ENCODE assay signal across 16 mouse cellular contexts in the genomic region with DNA sequence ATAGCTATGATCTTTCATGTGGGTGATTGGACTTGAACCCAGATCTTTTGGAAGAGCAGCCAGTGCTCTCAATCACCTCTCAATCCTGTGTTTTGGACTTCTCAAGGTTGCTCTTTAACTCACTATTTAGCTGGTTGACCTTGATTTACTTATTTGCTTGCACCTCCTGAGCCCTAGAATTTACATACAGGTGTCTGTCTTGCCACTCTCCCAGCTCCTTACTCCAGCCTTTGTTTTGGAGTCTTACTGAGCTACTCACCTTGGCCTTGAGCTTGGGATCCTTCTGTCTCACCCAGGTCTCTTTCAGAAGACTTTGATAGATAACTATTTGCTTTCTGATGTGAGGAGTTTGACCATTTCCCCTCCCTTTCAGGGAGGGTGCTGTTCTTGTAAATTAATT. TPM values are rescaled to one million over a fixed set of nuclear protein-coding genes. Genes with fewer than 3 reads are reported as not detected.
DNase-seq lines count a peak whose midpoint lies in the region; ATAC-seq and TF ChIP-seq lines count a peak whose summit lies in the region.
"Had no signal": no experiment of that assay in that cellular context is flagged by ENCODE, and none has a peak within 500 bp of the region (broad histone marks: within the 10 kb centered on the region; RNA-seq: fewer than 3 reads in every experiment).

No protein-coding gene starts in this region.

- TF ChIP-seq CTCF in stomach, postnatal 0 days (IDR thresholded peaks at IDR 0.05; ENCODE audit: low read depth): no peak
- TF ChIP-seq CTCF in embryonic fibroblast, embryonic 13.5 days (IDR thresholded peaks at IDR 0.05; ENCODE audit: borderline replicate concordance, insufficient read depth, low read length): no peak

- no peaks in the 10 kb centered on the region for H3K9me3 ChIP-seq in heart, embryonic 13.5 days
- H3K9me3 ChIP-seq in stomach, embryonic 14.5 days (ENCODE audit: control insufficient read depth, low read depth, low read length): no peaks in the 10 kb centered on the region
- no peaks in the 10 kb centered on the region for H3K9me3 ChIP-seq in stomach, postnatal 0 days (ENCODE audit: control insufficient read depth, low read length)
- H3K9me3 ChIP-seq: forebrain, embryonic 10.5 days had no signal

- DNase-seq in heart, adult 8-10 months (ENCODE audit: low spot score): no peak
- DNase-seq in stomach, postnatal 0 days (ENCODE audit: low spot score): no peak
- DNase-seq in cerebellum, adult 18-20 months: no peak
- no peak for DNase-seq in left cerebral cortex, postnatal 4 days
- DNase-seq: adrenal gland, postnatal 14 days; cerebellum, adult 2 months; cerebellum, postnatal 10 days had no signal

- H3K36me3 ChIP-seq in heart, embryonic 13.5 days: peaks cover 10% of the 10 kb centered on the region
- no peaks in the 10 kb centered on the region; the same call in 1 of the 2 replicates for H3K36me3 ChIP-seq in stomach, embryonic 14.5 days (ENCODE audit: control insufficient read depth, insufficient read depth, low read length)
- no peaks in the 10 kb centered on the region for H3K36me3 ChIP-seq in stomach, postnatal 0 days (ENCODE audit: control insufficient read depth, insufficient read depth, low read length)

- TF ChIP-seq POLR2A in embryonic fibroblast, embryonic 13.5 days (IDR thresholded peaks at IDR 0.05; ENCODE audit: low read depth, low read length): no peak

- no peak for ATAC-seq in heart, embryonic 13.5 days (ENCODE audit: extremely low read depth, insufficient number of reproducible peaks, low FRiP score, low TSS enrichment)
- ATAC-seq in stomach, embryonic 14.5 days (ENCODE audit: insufficient number of reproducible peaks, insufficient read depth, low FRiP score, low read depth): no peak
- no peak for ATAC-seq in stomach, postnatal 0 days (ENCODE audit: low FRiP score, low TSS enrichment)
- ATAC-seq: forebrain, embryonic 14.5 days; hindbrain, embryonic 16.5 days; inflammation-experienced regulatory T-cells, adult 6 months; intestine, postnatal 0 days had no signal

- no peaks in the 10 kb centered on the region for H3K27me3 ChIP-seq in heart, embryonic 13.5 days (replicated peaks)
- H3K27me3 ChIP-seq in stomach, embryonic 14.5 days (ENCODE audit: control insufficient read depth, insufficient read depth, low read length): no peaks in the 10 kb centered on the region
- no peaks in the 10 kb centered on the region for H3K27me3 ChIP-seq in stomach, postnatal 0 days (ENCODE audit: control insufficient read depth, insufficient read depth, low read length)

- peaks cover 55% of the 10 kb centered on the region for H3K4me1 ChIP-seq in heart, embryonic 13.5 days
- H3K4me1 ChIP-seq in stomach, embryonic 14.5 days (ENCODE audit: control insufficient read depth, insufficient read depth, low read length): peaks cover 27% of the 10 kb centered on the region
- no peaks in the 10 kb centered on the region for H3K4me1 ChIP-seq in stomach, postnatal 0 days (replicated peaks; ENCODE audit: control insufficient read depth, insufficient read depth)
- H3K4me1 ChIP-seq in embryonic fibroblast, embryonic 13.5 days (ENCODE audit: control insufficient read depth, insufficient read depth, low read length): peaks cover 14% of the 10 kb centered on the region

- no peak for TF ChIP-seq EP300 in stomach, postnatal 0 days (optimal IDR thresholded peaks at IDR 0.05)

- H3K4me3 ChIP-seq in heart, embryonic 13.5 days: no peak overlapping the region
- H3K4me3 ChIP-seq in stomach, embryonic 14.5 days (ENCODE audit: low read depth, low read length): no peak overlapping the region
- no peak overlapping the region for H3K4me3 ChIP-seq in stomach, postnatal 0 days (ENCODE audit: low read depth, low read length)
- H3K4me3 ChIP-seq in embryonic fibroblast, embryonic 13.5 days (ENCODE audit: insufficient read depth, low read length): no peak overlapping the region
- H3K4me3 ChIP-seq: erythroblast, embryonic 14.5 days; forebrain, embryonic 10.5 days had no signal

- H3K27ac ChIP-seq in heart, embryonic 13.5 days (replicated peaks): 0 out of 2 replicates have a peak overlapping the region, but pooled peaks have one; percentile 75
- peak overlapping the region; percentile 45; the same call in 1 of the 2 replicates for H3K27ac ChIP-seq in stomach, embryonic 14.5 days (ENCODE audit: low read length)
- H3K27ac ChIP-seq in stomach, postnatal 0 days (replicated peaks): no peak overlapping the region
- peak overlapping the region; percentile 71 for H3K27ac ChIP-seq in embryonic fibroblast, embryonic 13.5 days (ENCODE audit: insufficient read depth, low read length)
- H3K27ac ChIP-seq: forebrain, embryonic 10.5 days had no signal

- intact Hi-C loops in left cerebral cortex, postnatal 4 days (cut with DNase I): no loop called here

- no peak overlapping the region for H3K4me2 ChIP-seq in heart, embryonic 13.5 days
- H3K4me2 ChIP-seq in stomach, embryonic 14.5 days (replicated peaks; ENCODE audit: low read depth, low read length): no peak overlapping the region
- H3K4me2 ChIP-seq in stomach, postnatal 0 days (replicated peaks; ENCODE audit: low read depth): no peak overlapping the region

- no peak overlapping the region for H3K9ac ChIP-seq in heart, embryonic 13.5 days
- no peak overlapping the region for H3K9ac ChIP-seq in stomach, embryonic 14.5 days (replicated peaks; ENCODE audit: low read depth, low read length)
- H3K9ac ChIP-seq in stomach, postnatal 0 days (ENCODE audit: low read length): no peak overlapping the region

RNA-seq across cellular contexts. Expression of a gene that starts 20.3 kb away (rescaled TPM):
- polyA plus RNA-seq in heart, embryonic 13.5 days (2015; fragmentation: Nextera tagmentation; extraction: Ambion mirVana): 28.3 and 29.2 TPM in 2 replicates
- 10 to 100 TPM; 11.6 to 22.2 (median 16.0) TPM for total RNA-seq in heart, adult 8-10 months (2022)
- 43.6 and 45.3 TPM in 2 replicates for polyA plus RNA-seq in stomach, embryonic 14.5 days (2014; fragmentation: Nextera tagmentation; extraction: Ambion mirVana)
- polyA plus RNA-seq in stomach, postnatal 0 days (2015; fragmentation: Nextera tagmentation; extraction: Ambion mirVana): 10.3 and 10.4 TPM in 2 replicates
- polyA plus RNA-seq in embryonic fibroblast, embryonic 13.5 days (2011; ENCODE audit: insufficient read length, low read depth, missing spikeins): 36.8 and 47.6 TPM in 2 replicates
- 10 to 100 TPM; 48.3 to 55.2 TPM for total RNA-seq in left cerebral cortex, postnatal 4 days (2021)

RNA-seq across cellular contexts. Expression of a gene that starts 48.7 kb away (rescaled TPM):
- 38.0 and 41.5 TPM in 2 replicates for polyA plus RNA-seq in heart, embryonic 13.5 days (2015; fragmentation: Nextera tagmentation; extraction: Ambion mirVana)
- total RNA-seq in heart, adult 8-10 months (2022): 10 to 100 TPM; 69.1 to 74.1 (median 72.8) TPM
- polyA plus RNA-seq in stomach, embryonic 14.5 days (2014; fragmentation: Nextera tagmentation; extraction: Ambion mirVana): 2.4 and 3.1 TPM in 2 replicates
- polyA plus RNA-seq in stomach, postnatal 0 days (2015; fragmentation: Nextera tagmentation; extraction: Ambion mirVana): 6.7 and 7.2 TPM in 2 replicates
- 17.1 and 18.5 TPM in 2 replicates for polyA plus RNA-seq in embryonic fibroblast, embryonic 13.5 days (2011; ENCODE audit: insufficient read length, low read depth, missing spikeins)
- 10 to 100 TPM; 21.7 to 22.2 TPM for total RNA-seq in left cerebral cortex, postnatal 4 days (2021)
- polyA plus RNA-seq: inflammation-experienced regulatory T-cells, adult 6 months had no signal
